Mouse (Mus musculus) heart, embryonic 15.5 days (tissue): ENCODE results near the gene Isx. TPM values are rescaled to one million over a fixed set of nuclear protein-coding genes. Genes with fewer than 3 reads are reported as not detected.

Experiments
- ATAC-seq: fragments of 200-750 bp; cut with Nextera tagmentation; replicated peaks from 2 replicates; pipeline ENCODE4 v1.8.0; 2017; ENCODE audit warnings: low read depth, moderate TSS enrichment; ENCODE audit not compliant: insufficient number of reproducible peaks, insufficient read depth, low FRiP score
- H3K27ac ChIP-seq: fragments of 300-500 bp; sonication (generic); 2 replicates; pipeline ENCODE4 v1.5.1; 2015; ENCODE audit warnings: mild to moderate bottlenecking, inconsistent platforms
- H3K27me3 ChIP-seq: fragments of 300-500 bp; sonication (generic); 2 replicates; pipeline ENCODE4 v1.6.1; 2015; ENCODE audit warnings: inconsistent platforms
- H3K36me3 ChIP-seq: fragments of 300-500 bp; sonication (generic); 2 replicates; pipeline ENCODE4 v1.6.1; 2015; ENCODE audit warnings: mild to moderate bottlenecking, inconsistent platforms
- H3K4me1 ChIP-seq: fragments of 300-500 bp; sonication (generic); replicated peaks from 2 replicates; pipeline ENCODE4 v1.6.1; 2015; ENCODE audit warnings: inconsistent platforms
- H3K4me2 ChIP-seq: fragments of 300-500 bp; sonication (generic); 2 replicates; pipeline ENCODE4 v1.6.1; 2015; ENCODE audit warnings: inconsistent platforms, mild to moderate bottlenecking, moderate library complexity
- H3K4me3 ChIP-seq: fragments of 300-500 bp; sonication (generic); 2 replicates; pipeline ENCODE4 v1.5.1; 2015; ENCODE audit warnings: mild to moderate bottlenecking, inconsistent platforms
- H3K9ac ChIP-seq: fragments of 300-500 bp; sonication (generic); 2 replicates; pipeline ENCODE4 v1.6.1; 2015; ENCODE audit warnings: mild to moderate bottlenecking, inconsistent platforms
- H3K9me3 ChIP-seq: fragments of 300-500 bp; sonication (generic); replicated peaks from 2 replicates; pipeline ENCODE4 v1.6.1; 2016; ENCODE audit warnings: inconsistent platforms
- WGBS: fragments of 180-500 bp; shearing (Covaris S2); methylation state at CpG from one replicate; pipeline ENCODE4 v1.1.7; 2015; ENCODE audit warnings: mixed read lengths; 5-methylcytosine and 5-hydroxymethylcytosine counted together
- polyA plus RNA-seq: library from polyadenylated mRNA; unstranded; fragments of >200 nt; fragmentation: Nextera tagmentation; extraction: Ambion mirVana; gene quantifications from 2 replicates; pipeline ENCODE4 v1.2.1, GENCODE M21; 2015

The Isx gene
- polyA plus RNA-seq, 1 experiment from 2014 or later: 0.13 TPM

DNA sequence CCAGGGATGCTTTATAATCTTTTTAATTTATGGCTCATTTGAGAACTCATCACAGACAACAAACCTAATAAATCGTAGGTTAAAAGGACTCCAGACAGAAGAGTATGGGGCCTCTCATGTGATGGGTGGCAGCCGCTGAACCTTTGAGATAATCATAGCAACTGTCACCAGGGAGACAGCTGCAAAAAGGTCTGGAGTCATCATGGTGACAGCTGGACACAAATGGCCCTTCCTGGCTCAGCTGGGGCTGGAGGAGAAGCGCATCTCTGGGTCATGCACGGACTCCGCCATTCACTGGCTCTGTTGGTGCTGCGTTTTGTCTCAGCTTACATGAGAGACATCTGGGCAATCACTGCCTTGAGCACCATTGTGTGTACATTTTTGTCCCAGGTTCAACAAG is 12.5 kb upstream of the Isx start:
- no peak for ATAC-seq
- no peak overlapping the region for H3K4me3 ChIP-seq
- no peaks in the 10 kb centered on the region for H3K4me1 ChIP-seq
- no peak overlapping the region for H3K4me2 ChIP-seq
- WGBS: 69% methylated on average over 6 of the region's 6 CpGs
- no peak overlapping the region for H3K27ac ChIP-seq
- no peak overlapping the region for H3K9ac ChIP-seq
- H3K27me3 ChIP-seq: no peaks in the 10 kb centered on the region
- H3K36me3 ChIP-seq: no peaks in the 10 kb centered on the region
- no peaks in the 10 kb centered on the region for H3K9me3 ChIP-seq

DNA sequence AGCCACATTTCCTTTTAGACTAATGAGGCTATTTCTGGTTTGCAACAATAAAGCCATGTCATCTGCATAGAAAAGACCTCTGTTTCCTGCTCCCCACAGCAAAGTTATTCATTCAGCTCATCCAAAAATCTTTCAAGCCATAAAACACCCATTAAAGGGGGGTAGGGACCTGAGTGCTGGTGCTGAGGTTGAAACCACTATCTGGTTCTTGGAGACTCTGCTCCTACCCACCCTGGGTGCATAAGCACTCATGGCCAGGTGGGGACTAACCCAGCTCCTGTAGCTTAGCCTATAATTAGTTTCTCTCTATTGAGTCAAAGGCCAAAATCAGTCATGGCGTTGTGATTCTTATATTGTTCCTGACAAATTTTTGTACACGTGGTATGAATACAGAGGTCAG is 10.4 kb upstream of the Isx start:
- H3K9ac ChIP-seq: no peak overlapping the region
- no peak for ATAC-seq
- no peaks in the 10 kb centered on the region for H3K27me3 ChIP-seq
- no peaks in the 10 kb centered on the region for H3K36me3 ChIP-seq
- 72% methylated on average over 2 of the region's 2 CpGs for WGBS
- H3K4me3 ChIP-seq: no peak overlapping the region
- H3K4me1 ChIP-seq: no peaks in the 10 kb centered on the region
- H3K27ac ChIP-seq: no peak overlapping the region
- no peak overlapping the region for H3K4me2 ChIP-seq
- no peaks in the 10 kb centered on the region for H3K9me3 ChIP-seq

DNA sequence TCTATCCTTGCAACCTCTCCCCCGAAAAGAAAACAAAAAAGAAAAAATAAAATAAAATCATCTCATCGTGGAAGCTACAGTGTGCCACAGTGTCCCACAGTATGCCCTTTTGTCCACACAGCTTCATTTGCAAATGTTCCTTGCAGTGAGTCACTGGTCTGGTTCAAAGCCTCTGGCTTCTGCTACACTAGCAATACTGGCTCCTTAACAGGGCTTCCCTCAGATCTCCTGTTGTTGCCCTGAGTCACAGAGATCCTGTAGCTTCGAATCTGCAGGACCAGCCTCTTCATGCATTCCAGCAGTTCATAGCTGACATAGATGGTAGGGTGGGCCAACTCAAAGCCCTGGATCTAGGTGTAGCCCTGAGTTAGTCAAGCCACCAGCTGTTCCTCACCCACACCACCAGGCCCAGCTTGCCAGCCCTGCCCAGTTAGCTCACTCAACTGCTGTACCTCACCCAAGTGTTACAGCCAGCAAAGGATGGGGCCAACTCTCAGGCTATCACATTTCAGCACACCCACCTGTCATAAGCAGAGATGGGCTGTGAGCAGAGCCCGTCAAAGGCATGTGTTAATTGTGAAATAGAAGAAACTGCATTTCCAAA is 2.5 kb upstream of the Isx start:
- no peak; the same call in 1 of the 2 replicates for ATAC-seq
- Histone ChIP-seq H3K4me1 (no peaks in the 10 kb centered on the region), H3K4me3 (no peak overlapping the region), H3K36me3 (no peaks in the 10 kb centered on the region), H3K9me3 (no peaks in the 10 kb centered on the region), H3K27ac (no peak overlapping the region), H3K9ac (no peak overlapping the region), H3K27me3 (no peaks in the 10 kb centered on the region), H3K4me2 (no peak overlapping the region)
- 60% methylated on average over 4 of the region's 4 CpGs for WGBS

DNA sequence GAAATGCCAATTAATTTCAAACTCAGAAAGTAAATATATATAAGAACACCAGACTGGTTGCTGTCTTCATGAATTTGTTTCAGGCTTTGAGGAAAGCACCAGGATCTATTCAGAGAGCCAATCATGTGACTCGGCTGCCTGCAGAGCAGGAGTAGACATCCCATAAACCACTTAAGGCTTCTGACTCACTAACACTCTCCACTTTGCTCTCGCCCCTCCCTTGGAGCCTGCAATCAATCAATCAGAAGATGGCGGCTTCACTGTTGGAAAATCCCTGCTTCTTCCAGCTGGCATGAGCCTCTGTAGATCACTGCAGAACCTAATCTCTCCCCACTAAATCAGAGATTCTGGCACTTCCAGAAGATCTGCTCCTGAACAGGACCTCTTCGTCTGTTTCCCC is 1.3 kb upstream of the Isx start:
- Histone ChIP-seq H3K4me2 (no peak overlapping the region), H3K9ac (no peak overlapping the region), H3K4me1 (no peaks in the 10 kb centered on the region), H3K27ac (no peak overlapping the region), H3K36me3 (no peaks in the 10 kb centered on the region), H3K27me3 (no peaks in the 10 kb centered on the region), H3K4me3 (no peak overlapping the region), H3K9me3 (no peaks in the 10 kb centered on the region)
- 14% methylated on average over 4 of the region's 4 CpGs for WGBS
- ATAC-seq: no peak

DNA sequence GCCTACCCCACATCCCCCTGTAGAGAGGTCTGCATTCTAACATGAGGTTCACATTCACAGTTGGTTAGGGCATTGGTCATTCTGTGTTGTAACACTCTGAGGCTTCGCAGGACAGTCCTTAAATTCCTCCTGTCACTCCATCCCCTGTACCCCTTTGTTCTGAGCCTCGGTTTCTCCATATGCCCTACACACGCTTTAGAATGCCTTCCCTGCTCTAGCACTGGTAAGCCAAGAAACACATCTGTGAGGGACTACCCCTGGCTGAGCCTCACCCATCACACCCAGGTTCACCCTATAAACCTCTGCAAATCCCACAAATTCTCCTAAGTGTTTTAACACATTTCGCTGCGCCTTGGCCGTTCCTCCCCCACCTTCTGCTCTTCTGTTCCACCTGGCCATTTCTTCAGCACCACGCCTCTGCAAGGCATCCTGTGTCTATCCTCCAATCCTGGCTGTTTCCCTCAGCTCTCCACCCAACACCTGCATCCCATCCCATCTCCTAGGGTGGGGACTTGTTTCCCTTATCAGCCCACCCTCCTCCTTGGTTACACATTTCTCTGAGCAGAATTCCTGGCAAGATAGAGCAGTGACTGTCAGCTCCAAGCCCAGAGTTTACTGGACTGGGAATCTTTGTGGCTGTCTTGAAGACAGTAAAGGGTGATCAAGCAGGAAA is 686 bp upstream of the Isx start:
- Histone ChIP-seq H3K9ac (no peak overlapping the region), H3K4me1 (no peaks in the 10 kb centered on the region), H3K4me3 (no peak overlapping the region), H3K36me3 (no peaks in the 10 kb centered on the region), H3K9me3 (no peaks in the 10 kb centered on the region), H3K27ac (no peak overlapping the region), H3K4me2 (no peak overlapping the region), H3K27me3 (no peaks in the 10 kb centered on the region)
- ATAC-seq: no peak
- 83% methylated on average over 7 of the region's 7 CpGs for WGBS

DNA sequence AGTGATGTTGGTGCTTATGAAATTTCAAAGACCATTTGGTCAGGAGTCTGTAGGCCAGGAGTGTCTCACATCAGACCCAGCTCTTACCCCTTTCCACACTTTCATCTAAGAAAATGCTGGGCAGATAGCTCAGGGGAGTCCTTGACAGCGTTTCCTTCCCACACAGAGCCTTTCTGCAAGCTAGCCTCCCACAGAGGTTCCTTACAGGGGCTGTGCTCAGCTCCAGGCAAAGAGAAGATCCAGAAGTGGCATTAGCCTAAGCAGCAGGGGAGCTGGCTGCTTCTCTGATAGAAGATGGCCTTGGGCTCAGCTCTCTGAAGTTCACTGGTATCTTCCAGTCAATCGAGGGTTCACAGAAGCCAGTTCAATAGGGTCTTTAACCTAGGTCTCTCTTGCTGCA is 1.6 kb downstream of the Isx start:
- Histone ChIP-seq H3K4me3 (no peak overlapping the region), H3K36me3 (no peaks in the 10 kb centered on the region), H3K4me2 (no peak overlapping the region), H3K4me1 (no peaks in the 10 kb centered on the region), H3K9me3 (no peaks in the 10 kb centered on the region), H3K9ac (no peak overlapping the region), H3K27ac (no peak overlapping the region), H3K27me3 (no peaks in the 10 kb centered on the region)
- ATAC-seq: no peak
- 45% methylated on average over 2 of the region's 2 CpGs for WGBS

DNA sequence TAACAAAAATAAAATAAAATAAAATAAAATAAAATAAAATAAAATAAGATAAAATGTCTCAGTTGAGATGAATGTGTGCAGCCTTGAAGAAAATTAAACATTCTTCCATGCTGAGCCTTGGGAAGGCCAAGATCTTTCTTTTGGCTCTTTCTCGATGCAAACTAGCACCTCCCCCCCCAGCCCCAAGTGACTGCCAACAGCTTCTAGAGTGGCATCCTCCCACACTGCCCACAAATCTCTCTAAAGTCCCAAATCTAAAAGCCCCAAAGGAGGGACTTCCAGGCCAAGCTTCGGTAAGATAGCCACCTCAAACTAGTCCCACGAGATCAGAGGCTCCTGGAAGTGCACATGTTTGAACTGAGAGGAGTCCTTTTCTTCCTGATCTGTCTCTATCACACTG is 5.7 kb downstream of the Isx start:
- no peaks in the 10 kb centered on the region for H3K27me3 ChIP-seq
- H3K9me3 ChIP-seq: no peaks in the 10 kb centered on the region
- H3K36me3 ChIP-seq: no peaks in the 10 kb centered on the region
- no peak overlapping the region for H3K4me2 ChIP-seq
- 71% methylated on average over 3 of the region's 3 CpGs for WGBS
- no peak for ATAC-seq
- no peak overlapping the region for H3K9ac ChIP-seq
- H3K4me3 ChIP-seq: no peak overlapping the region
- no peaks in the 10 kb centered on the region for H3K4me1 ChIP-seq
- H3K27ac ChIP-seq: no peak overlapping the region

DNA sequence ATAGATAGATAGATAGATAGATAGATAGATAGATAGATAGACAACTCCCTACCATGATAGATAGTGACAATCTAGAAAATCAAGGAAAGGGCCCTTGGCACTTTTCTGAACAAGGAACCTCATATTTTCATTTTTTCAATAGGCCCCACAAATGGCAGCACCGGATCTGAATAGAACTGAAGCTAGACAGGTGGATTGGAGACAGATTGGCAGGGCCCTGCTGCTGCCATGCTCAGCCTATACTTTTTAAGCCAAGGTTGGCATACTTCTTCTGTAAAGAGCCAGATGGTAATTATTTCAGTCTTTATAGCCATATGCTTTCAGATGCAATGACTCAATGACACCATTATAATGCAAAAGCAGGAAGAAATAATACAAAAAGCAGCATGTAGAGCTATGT is 15.8 kb downstream of the Isx start:
- no peaks in the 10 kb centered on the region for H3K27me3 ChIP-seq
- no peaks in the 10 kb centered on the region for H3K4me1 ChIP-seq
- 88% methylated on average over 1 of the region's 1 CpGs for whole genome bisulfite sequencing
- no peak for ATAC-seq
- no peaks in the 10 kb centered on the region for H3K9me3 ChIP-seq
- no peak overlapping the region for H3K4me3 ChIP-seq
- H3K4me2 ChIP-seq: no peak overlapping the region
- no peak overlapping the region for H3K27ac ChIP-seq
- H3K36me3 ChIP-seq: no peaks in the 10 kb centered on the region
- no peak overlapping the region for H3K9ac ChIP-seq

DNA sequence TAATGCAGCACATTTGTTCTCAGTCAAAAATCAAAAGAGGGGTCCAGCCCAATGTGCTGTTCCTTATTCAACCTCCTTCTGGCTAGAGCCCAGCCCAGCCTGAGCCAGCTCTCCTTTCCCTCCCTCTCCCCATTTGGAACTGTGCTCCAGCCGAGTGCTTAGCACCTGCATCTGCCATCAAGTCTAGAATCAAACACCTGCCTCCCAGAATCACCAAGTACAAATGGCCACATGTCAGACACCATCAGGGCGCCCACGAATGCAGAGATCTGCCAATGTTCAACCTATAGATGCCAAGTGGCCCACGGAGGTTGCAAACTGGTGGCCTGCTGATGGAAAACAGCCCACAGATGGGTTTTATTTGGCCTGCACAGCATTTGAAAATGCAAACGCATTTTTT is 18.1 kb downstream of the Isx start:
- H3K36me3 ChIP-seq: no peaks in the 10 kb centered on the region
- ATAC-seq: no peak
- no peaks in the 10 kb centered on the region for H3K9me3 ChIP-seq
- no peak overlapping the region for H3K9ac ChIP-seq
- WGBS: 68% methylated on average over 5 of the region's 5 CpGs
- H3K4me3 ChIP-seq: no peak overlapping the region
- no peak overlapping the region for H3K27ac ChIP-seq
- no peaks in the 10 kb centered on the region for H3K27me3 ChIP-seq
- no peaks in the 10 kb centered on the region for H3K4me1 ChIP-seq
- no peak overlapping the region for H3K4me2 ChIP-seq

DNA sequence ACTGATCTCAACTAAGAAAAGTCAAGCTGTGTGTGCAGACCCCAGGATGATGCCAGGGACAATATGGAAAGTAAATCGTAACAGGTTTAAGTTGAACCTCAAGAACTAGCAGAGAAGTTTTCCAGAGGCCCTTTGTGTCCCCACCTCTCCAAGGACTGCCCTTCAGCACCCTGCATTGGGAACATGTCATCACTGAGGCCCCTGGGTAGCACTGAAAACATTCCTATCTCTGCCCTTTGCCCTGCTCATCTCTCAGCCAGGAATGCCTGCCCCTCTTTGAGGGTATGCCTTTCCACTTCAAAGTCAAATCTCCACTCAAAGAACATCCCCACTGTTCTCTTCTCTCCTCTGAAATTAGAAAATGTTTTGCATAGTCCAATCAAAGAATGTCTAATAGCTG is 23.3 kb downstream of the Isx start:
- 60% methylated on average over 1 of the region's 1 CpGs for WGBS
- H3K27ac ChIP-seq: no peak overlapping the region
- no peak for ATAC-seq
- no peak overlapping the region for H3K9ac ChIP-seq
- H3K27me3 ChIP-seq: no peaks in the 10 kb centered on the region
- no peaks in the 10 kb centered on the region for H3K4me1 ChIP-seq
- H3K9me3 ChIP-seq: no peaks in the 10 kb centered on the region
- no peak overlapping the region for H3K4me3 ChIP-seq
- no peaks in the 10 kb centered on the region for H3K36me3 ChIP-seq
- no peak overlapping the region for H3K4me2 ChIP-seq

DNA sequence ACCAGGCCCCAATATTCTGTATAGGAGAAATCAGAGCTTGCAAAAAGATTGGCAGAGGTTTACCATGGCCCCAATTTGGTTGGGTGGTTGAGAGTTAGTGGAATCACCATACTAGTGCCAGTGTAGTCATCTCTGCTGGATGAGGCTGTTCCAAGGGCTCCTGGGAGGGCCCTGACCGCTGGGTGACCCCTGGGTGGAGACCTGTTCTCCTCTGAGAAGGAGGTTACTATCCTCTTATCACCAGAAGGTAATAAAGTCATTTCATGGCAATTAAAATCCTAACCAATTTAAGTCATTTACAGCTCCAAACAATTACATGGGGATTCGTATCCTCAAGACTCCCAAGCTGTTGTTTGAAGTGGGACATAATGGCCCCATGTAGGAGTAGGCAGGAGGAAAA is 24.3 kb downstream of the Isx start:
- Histone ChIP-seq H3K27me3 (no peaks in the 10 kb centered on the region), H3K36me3 (no peaks in the 10 kb centered on the region), H3K4me2 (no peak overlapping the region), H3K9me3 (no peaks in the 10 kb centered on the region), H3K4me3 (no peak overlapping the region), H3K4me1 (no peaks in the 10 kb centered on the region), H3K9ac (no peak overlapping the region), H3K27ac (no peak overlapping the region)
- ATAC-seq: no peak
- 52% methylated on average over 2 of the region's 2 CpGs for WGBS

DNA sequence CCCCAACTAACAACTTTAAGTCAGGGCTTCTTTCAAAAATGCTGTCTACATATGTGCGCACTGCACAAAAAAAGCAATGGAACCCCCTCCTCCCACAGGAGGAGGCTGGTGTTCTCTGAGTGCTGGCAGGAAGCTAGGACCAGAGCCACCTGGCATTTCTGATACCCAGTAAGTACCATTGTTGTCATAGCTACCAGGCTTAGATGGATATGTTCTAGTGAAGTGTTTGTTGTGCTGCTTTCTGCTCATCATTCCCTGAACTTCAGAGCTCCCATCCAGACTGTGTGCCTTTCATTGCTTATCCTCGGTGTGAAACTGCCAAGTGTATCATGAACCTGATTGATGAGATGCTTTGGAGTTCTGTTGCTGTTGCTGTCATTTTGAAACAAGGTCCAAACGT is 26.8 kb downstream of the Isx start:
- H3K36me3 ChIP-seq: no peaks in the 10 kb centered on the region
- H3K27me3 ChIP-seq: no peaks in the 10 kb centered on the region
- no peak for ATAC-seq
- H3K9ac ChIP-seq: no peak overlapping the region
- no peak overlapping the region for H3K4me2 ChIP-seq
- no peak overlapping the region for H3K27ac ChIP-seq
- no peak overlapping the region for H3K4me3 ChIP-seq
- no peaks in the 10 kb centered on the region for H3K9me3 ChIP-seq
- 62% methylated on average over 3 of the region's 3 CpGs for WGBS
- no peaks in the 10 kb centered on the region for H3K4me1 ChIP-seq
